Mouse (Mus musculus): ENCODE measurements around the gene Cacna1s.

GRCm38 (mm10) chr1:136160297-136160696, 107.7 kb downstream of the Cacna1s start:
- TF ChIP-seq CTCF (conservative IDR thresholded peaks at IDR 0.05; ENCODE audit: low read length) (no peak), NANOG (IDR thresholded peaks at IDR 0.05; ENCODE audit: borderline replicate concordance, low read length) (no peak), POU5F1 (IDR thresholded peaks at IDR 0.05; ENCODE audit: borderline replicate concordance, low read length) (no peak)

Data from E14TG2a.4 (cell line).